Mouse (Mus musculus): Measurements from ENCODE around the gene Nxf2. TPM values are rescaled to one million over a fixed set of nuclear protein-coding genes. Genes with fewer than 3 reads are reported as not detected.

Gene Nxf2
- polyA plus RNA-seq, 2 experiments, result 0.52 to 0.70 TPM

GRCm38 (mm10) chrX:134963305-134964094 lies 1.1 kb downstream of the Nxf2 start:
- peak overlapping the region; percentile 32 for H3K4me3 ChIP-seq (replicated peaks; ENCODE audit: low read length)
- no peak overlapping the region for H3K27ac ChIP-seq (replicated peaks; ENCODE audit: low read depth, low read length)
- H3K9me3 ChIP-seq (ENCODE audit: control insufficient read depth, low read length), result no peaks in the 10 kb centered on the region
- H3K36me3 ChIP-seq (ENCODE audit: control insufficient read depth, insufficient read depth, low read length), result no peaks in the 10 kb centered on the region
- ATAC-seq (ENCODE audit: low FRiP score, low read depth) (peak; percentile 95), DNase-seq (ENCODE audit: low spot score) (peak; percentile 75)
- H3K4me1 ChIP-seq (ENCODE audit: control insufficient read depth, insufficient read depth, low read length), result no peaks in the 10 kb centered on the region
- peak overlapping the region; percentile 41 for H3K4me2 ChIP-seq (replicated peaks; ENCODE audit: low read depth, low read length, severe bottlenecking)
- 0 out of 2 replicates have a peak overlapping the region, but pooled peaks have one; percentile 34 for H3K9ac ChIP-seq (ENCODE audit: low read depth, low read length, severe bottlenecking)
- 53% methylated on average over 31 of the region's 53 CpGs for whole genome bisulfite sequencing
- H3K27me3 ChIP-seq (ENCODE audit: control insufficient read depth, insufficient read depth, low read length), result no peaks in the 10 kb centered on the region
- TF ChIP-seq POLR2A (IDR thresholded peaks at IDR 0.05; ENCODE audit: borderline replicate concordance, extremely low read depth, insufficient read depth, insufficient read length), result no peak

GRCm38 (mm10) chrX:134930361-134930760 lies 34.2 kb downstream of the Nxf2 start:
- Histone ChIP-seq H3K27ac (replicated peaks; ENCODE audit: low read depth, low read length) (no peak overlapping the region), H3K27me3 (ENCODE audit: control insufficient read depth, insufficient read depth, low read length) (no peaks in the 10 kb centered on the region), H3K4me1 (ENCODE audit: control insufficient read depth, insufficient read depth, low read length) (no peaks in the 10 kb centered on the region), H3K4me2 (replicated peaks; ENCODE audit: low read depth, low read length, severe bottlenecking) (no peak overlapping the region), H3K4me3 (replicated peaks; ENCODE audit: low read length) (no peak overlapping the region), H3K9me3 (ENCODE audit: control insufficient read depth, low read length) (no peaks in the 10 kb centered on the region), H3K36me3 (ENCODE audit: control insufficient read depth, insufficient read depth, low read length) (no peaks in the 10 kb centered on the region), H3K9ac (ENCODE audit: low read depth, low read length, severe bottlenecking) (no peak overlapping the region)
- ATAC-seq (ENCODE audit: low FRiP score, low read depth) (no peak), DNase-seq (ENCODE audit: low spot score) (peak; percentile 34)
- WGBS, result 34% methylated on average over 5 of the region's 5 CpGs
- TF ChIP-seq POLR2A (IDR thresholded peaks at IDR 0.05; ENCODE audit: borderline replicate concordance, extremely low read depth, insufficient read depth, insufficient read length), result no peak

GRCm38 (mm10) chrX:134929927-134930326 lies 34.6 kb downstream of the Nxf2 start:
- Histone ChIP-seq H3K4me1 (ENCODE audit: control insufficient read depth, insufficient read depth, low read length) (no peaks in the 10 kb centered on the region), H3K4me3 (replicated peaks; ENCODE audit: low read length) (no peak overlapping the region), H3K9me3 (ENCODE audit: control insufficient read depth, low read length) (no peaks in the 10 kb centered on the region), H3K9ac (ENCODE audit: low read depth, low read length, severe bottlenecking) (no peak overlapping the region), H3K36me3 (ENCODE audit: control insufficient read depth, insufficient read depth, low read length) (no peaks in the 10 kb centered on the region), H3K27me3 (ENCODE audit: control insufficient read depth, insufficient read depth, low read length) (no peaks in the 10 kb centered on the region), H3K4me2 (replicated peaks; ENCODE audit: low read depth, low read length, severe bottlenecking) (no peak overlapping the region), H3K27ac (replicated peaks; ENCODE audit: low read depth, low read length) (no peak overlapping the region)
- no peak for DNase-seq (ENCODE audit: low spot score)
- no peak for ATAC-seq (ENCODE audit: low FRiP score, low read depth)
- no peak for TF ChIP-seq POLR2A (IDR thresholded peaks at IDR 0.05; ENCODE audit: borderline replicate concordance, extremely low read depth, insufficient read depth, insufficient read length)
- 71% methylated on average over 5 of the region's 5 CpGs for WGBS

GRCm38 (mm10) chrX:134925058-134925457 lies 39.5 kb downstream of the Nxf2 start:
- Histone ChIP-seq H3K27me3 (ENCODE audit: control insufficient read depth, insufficient read depth, low read length) (no peaks in the 10 kb centered on the region), H3K27ac (replicated peaks; ENCODE audit: low read depth, low read length) (no peak overlapping the region), H3K36me3 (ENCODE audit: control insufficient read depth, insufficient read depth, low read length) (no peaks in the 10 kb centered on the region), H3K4me1 (ENCODE audit: control insufficient read depth, insufficient read depth, low read length) (no peaks in the 10 kb centered on the region), H3K9ac (ENCODE audit: low read depth, low read length, severe bottlenecking) (no peak overlapping the region), H3K9me3 (ENCODE audit: control insufficient read depth, low read length) (no peaks in the 10 kb centered on the region), H3K4me3 (replicated peaks; ENCODE audit: low read length) (no peak overlapping the region), H3K4me2 (replicated peaks; ENCODE audit: low read depth, low read length, severe bottlenecking) (no peak overlapping the region)
- TF ChIP-seq POLR2A (IDR thresholded peaks at IDR 0.05; ENCODE audit: borderline replicate concordance, extremely low read depth, insufficient read depth, insufficient read length), result no peak
- peak; percentile 39 for DNase-seq (ENCODE audit: low spot score)
- no peak for ATAC-seq (ENCODE audit: low FRiP score, low read depth)

GRCm38 (mm10) chrX:134923675-134924424 lies 40.7 kb downstream of the Nxf2 start:
- no peaks in the 10 kb centered on the region for H3K36me3 ChIP-seq (ENCODE audit: control insufficient read depth, insufficient read depth, low read length)
- ATAC-seq (ENCODE audit: low FRiP score, low read depth) (no peak), DNase-seq (ENCODE audit: low spot score) (peak; percentile 4)
- no peak overlapping the region for H3K4me2 ChIP-seq (replicated peaks; ENCODE audit: low read depth, low read length, severe bottlenecking)
- WGBS, result 58% methylated on average over 7 of the region's 7 CpGs
- H3K9me3 ChIP-seq (ENCODE audit: control insufficient read depth, low read length), result no peaks in the 10 kb centered on the region
- no peak overlapping the region for H3K4me3 ChIP-seq (replicated peaks; ENCODE audit: low read length)
- no peak for TF ChIP-seq POLR2A (IDR thresholded peaks at IDR 0.05; ENCODE audit: borderline replicate concordance, extremely low read depth, insufficient read depth, insufficient read length)
- 0 out of 2 replicates have a peak overlapping the region, but pooled peaks have one; percentile 1 for H3K27ac ChIP-seq (replicated peaks; ENCODE audit: low read depth, low read length)
- no peaks in the 10 kb centered on the region for H3K27me3 ChIP-seq (ENCODE audit: control insufficient read depth, insufficient read depth, low read length)
- H3K9ac ChIP-seq (ENCODE audit: low read depth, low read length, severe bottlenecking), result no peak overlapping the region
- no peaks in the 10 kb centered on the region for H3K4me1 ChIP-seq (ENCODE audit: control insufficient read depth, insufficient read depth, low read length)
